Mouse (Mus musculus) heart, adult 2 months (tissue): ENCODE measurements around the gene Fermt2. TPM values are rescaled to one million over a fixed set of nuclear protein-coding genes. Genes with fewer than 3 reads are reported as not detected.

Experiments
- DNase-seq, 2 experiments: peaks; one replicate each; pipeline ENCODE4 v3.0.0; 2021
- H3K27ac ChIP-seq: fragments of 200-600 bp; 2 replicates; pipeline ENCODE4 v1.8.1; 2022
- H3K27me3 ChIP-seq: fragments of 200-500 bp; 2 replicates; pipeline ENCODE4 v1.6.1; 2012; ENCODE audit warnings: mild to moderate bottlenecking, low read length, inconsistent platforms, mixed read lengths; ENCODE audit not compliant: control insufficient read depth, insufficient read depth
- H3K36me3 ChIP-seq: fragments of 200-500 bp; 2 replicates; pipeline ENCODE4 v1.6.1; 2012; ENCODE audit warnings: low read length, inconsistent platforms; ENCODE audit not compliant: control insufficient read depth, insufficient read depth
- H3K4me1 ChIP-seq: fragments of 200-500 bp; 2 replicates; pipeline ENCODE4 v1.6.1; 2011; ENCODE audit warnings: low read length; ENCODE audit not compliant: control insufficient read depth, insufficient read depth
- H3K4me3 ChIP-seq: fragments of 200-600 bp; 2 replicates; pipeline ENCODE4 v1.8.1; 2022
- H3K79me2 ChIP-seq: fragments of 200-500 bp; replicated peaks from 2 replicates; pipeline ENCODE4 v1.6.1; 2012; ENCODE audit warnings: mild to moderate bottlenecking, inconsistent platforms, low read length, moderate library complexity, mixed read lengths; ENCODE audit not compliant: control insufficient read depth, insufficient read depth
- H3K9ac ChIP-seq: fragments of 200-500 bp; 2 replicates; pipeline ENCODE4 v1.6.1; 2012; ENCODE audit warnings: low read depth, mild to moderate bottlenecking, control low read depth, inconsistent platforms, low read length, mixed read lengths
- CTCF ChIP-seq: fragments of 200-600 bp; IDR thresholded peaks from 2 replicates; pipeline ENCODE4 v1.8.1; 2022; ENCODE audit warnings: antibody characterized with exemption, mild to moderate bottlenecking, moderate library complexity
- EP300 ChIP-seq: fragments of 200-500 bp; IDR thresholded peaks from 2 replicates; pipeline ENCODE4 v1.6.1; 2011; ENCODE audit warnings: low read depth, low read length, control low read depth; ENCODE audit not compliant: insufficient read depth
- POLR2A ChIP-seq: fragments of 200-500 bp; IDR thresholded peaks from 2 replicates; pipeline ENCODE4 v1.6.1; 2011; ENCODE audit warnings: mild to moderate bottlenecking, low read depth, low read length, control low read depth; ENCODE audit not compliant: insufficient read depth
- WGBS: fragments of 180-500 bp; shearing (Covaris S2); methylation state at CpG from one replicate; pipeline ENCODE4 v1.1.7; 2018; 5-methylcytosine and 5-hydroxymethylcytosine counted together
- intact Hi-C: fragments of 180-260 bp; cut with DNase I; formaldehyde crosslinking; loops from one replicate; pipeline ENCODE4 v1.15.1; 2025
- polyA plus RNA-seq: library from polyadenylated mRNA; depleted of rRNA; stranded (reverse); fragments of >200 nt; gene quantifications from 2 replicates; pipeline ENCODE4 v1.2.3, GENCODE M21; 2012
- total RNA-seq, 2 experiments: library from RNA; stranded (reverse); gene quantifications; 2 replicates each; pipeline ENCODE4 v1.2.3; 2021

Fermt2 gene
- total and polyA plus RNA-seq, 3 experiments, result 80.7 to 250 (median 230) TPM

DNA sequence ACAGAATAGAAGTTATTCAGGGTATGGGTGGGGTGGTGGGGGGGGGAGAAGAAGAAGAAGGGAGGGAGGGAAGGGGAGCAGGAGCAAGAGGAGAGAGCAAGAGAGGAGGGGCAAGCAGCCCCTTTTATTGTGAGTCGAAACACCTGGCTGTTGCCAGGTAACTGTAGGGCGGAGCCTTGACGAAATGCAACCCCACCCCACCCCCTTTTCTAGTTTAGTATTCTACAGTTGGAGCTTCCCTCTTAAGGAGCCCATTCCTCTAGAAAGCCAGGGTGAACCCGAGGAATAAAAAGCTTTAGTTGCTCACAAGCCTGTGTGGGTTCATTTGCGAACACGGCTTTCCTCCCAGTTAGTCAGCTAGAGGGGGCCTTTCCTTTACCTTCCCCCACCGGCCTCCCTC, 85.0 kb downstream of the Fermt2 start:
- DNase-seq, result no peak
- Histone ChIP-seq H3K4me3 (no peak overlapping the region), H3K27me3 (no peaks in the 10 kb centered on the region), H3K4me1 (peaks cover 8% of the 10 kb centered on the region), H3K9ac (no peak overlapping the region), H3K27ac (no peak overlapping the region), H3K79me2 (no peaks in the 10 kb centered on the region), H3K36me3 (0 out of 2 replicates have a peak, but pooled peaks cover 2% of the 10 kb centered on the region)
- intact Hi-C loops, result no loop called here
- TF ChIP-seq EP300 (no peak), CTCF (no peak), POLR2A (no peak)
- WGBS, result 86% methylated on average over 7 of the region's 7 CpGs

DNA sequence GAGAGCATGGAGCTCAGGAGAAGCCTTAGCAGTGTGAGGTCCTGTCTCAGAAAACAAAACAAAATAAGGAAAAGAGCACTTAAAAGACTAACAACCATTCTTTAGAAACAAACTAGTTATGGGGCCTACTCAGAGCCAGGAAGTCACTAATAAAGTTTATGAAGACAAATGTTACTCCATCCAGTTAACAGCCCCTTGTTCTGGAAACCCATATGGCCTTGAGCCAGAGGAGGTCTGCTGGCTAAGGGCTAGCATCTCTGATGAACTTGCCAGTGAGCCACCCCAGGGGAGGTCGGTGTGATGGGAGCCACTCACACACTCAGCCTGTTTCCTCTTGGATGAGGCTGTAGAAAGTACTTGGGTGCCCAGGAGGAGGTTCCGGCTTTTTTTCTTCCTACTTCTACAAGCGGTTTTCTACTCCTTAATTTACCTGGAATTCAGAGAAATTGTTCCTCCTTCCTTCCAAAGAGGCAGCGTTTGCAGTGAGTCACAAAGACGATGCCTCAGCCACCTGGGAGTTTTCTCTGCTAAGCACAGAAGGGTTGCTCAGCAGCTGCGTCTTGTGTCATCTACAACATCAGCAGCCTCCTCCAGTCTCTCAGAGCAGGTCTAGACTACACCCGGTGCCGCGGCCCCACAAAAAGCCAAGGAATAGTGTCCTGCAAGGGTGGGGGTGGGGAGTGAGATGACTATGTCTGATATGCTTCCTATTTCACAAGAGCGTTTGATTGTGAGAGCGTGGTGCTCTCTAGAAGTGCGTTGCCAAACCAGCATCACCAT, 86.9 kb downstream of the Fermt2 start:
- Histone ChIP-seq H3K9ac (no peak overlapping the region), H3K79me2 (no peaks in the 10 kb centered on the region), H3K36me3 (0 out of 2 replicates have a peak, but pooled peaks cover 2% of the 10 kb centered on the region), H3K27me3 (no peaks in the 10 kb centered on the region), H3K27ac (peak overlapping the region; percentile 17; the same call in 1 of the 2 replicates), H3K4me3 (no peak overlapping the region), H3K4me1 (peaks cover 10% of the 10 kb centered on the region)
- no peak for TF ChIP-seq EP300
- TF ChIP-seq CTCF, result no peak
- no peak for TF ChIP-seq POLR2A
- peak in 1 of 2 experiments; percentile 14 for DNase-seq
- WGBS, result 37% methylated on average over 12 of the region's 12 CpGs
- intact Hi-C loops, result no loop called here

DNA sequence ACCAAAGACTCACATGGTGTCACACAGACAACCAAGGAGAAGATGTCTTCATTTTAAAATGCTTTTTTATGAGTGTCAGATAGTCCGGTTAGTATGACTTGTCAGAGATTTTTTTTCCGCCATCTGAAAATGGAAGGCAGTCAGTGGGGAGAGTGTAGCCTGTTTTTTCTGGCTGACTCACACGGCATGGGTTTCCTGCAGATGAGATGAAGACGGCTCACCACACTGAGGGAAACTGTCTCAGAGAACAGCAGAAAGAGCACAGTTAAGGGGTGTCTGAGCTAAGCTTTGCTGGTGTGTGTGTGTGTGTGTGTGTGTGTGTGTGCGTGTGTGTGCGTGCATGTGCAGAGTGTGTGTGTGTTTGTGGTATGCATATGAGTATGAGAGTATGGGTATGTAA, 88.6 kb downstream of the Fermt2 start:
- H3K27ac ChIP-seq, result no peak overlapping the region
- no peaks in the 10 kb centered on the region for H3K27me3 ChIP-seq
- no peak overlapping the region for H3K9ac ChIP-seq
- 62% methylated on average over 6 of the region's 6 CpGs for WGBS
- no peaks in the 10 kb centered on the region for H3K79me2 ChIP-seq
- no peak overlapping the region for H3K4me3 ChIP-seq
- intact Hi-C loops, result no loop called here
- H3K4me1 ChIP-seq, result peaks cover 10% of the 10 kb centered on the region
- TF ChIP-seq EP300, result no peak
- no peak for TF ChIP-seq POLR2A
- no peak for TF ChIP-seq CTCF
- H3K36me3 ChIP-seq, result 0 out of 2 replicates have a peak, but pooled peaks cover 2% of the 10 kb centered on the region
- no peak for DNase-seq

DNA sequence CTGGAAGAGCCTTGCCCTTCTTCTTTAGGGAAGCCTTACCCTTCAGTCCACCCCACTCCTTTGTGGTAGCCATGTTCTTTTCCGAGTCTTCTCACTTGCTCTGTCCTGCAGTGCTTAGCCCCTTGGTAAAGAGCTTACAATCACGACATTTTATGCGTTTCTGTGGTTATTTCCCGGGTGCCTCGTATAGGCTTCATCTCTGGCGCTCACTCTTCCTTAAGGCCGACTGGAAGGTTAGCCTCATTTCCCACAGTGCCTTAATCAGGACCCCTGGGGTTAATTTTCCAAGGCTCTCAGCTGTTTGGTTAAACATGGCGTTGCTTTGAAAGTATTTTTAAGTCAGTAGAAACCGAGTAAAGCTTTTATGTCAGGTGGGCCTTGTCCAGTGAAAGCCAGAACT, 90.5 kb downstream of the Fermt2 start:
- WGBS, result 89% methylated on average over 9 of the region's 9 CpGs
- DNase-seq, result no peak
- Histone ChIP-seq H3K36me3 (no peaks in the 10 kb centered on the region), H3K9ac (no peak overlapping the region), H3K4me3 (no peak overlapping the region), H3K27ac (no peak overlapping the region), H3K4me1 (peaks cover 6% of the 10 kb centered on the region), H3K27me3 (no peaks in the 10 kb centered on the region), H3K79me2 (no peaks in the 10 kb centered on the region)
- no peak for TF ChIP-seq EP300
- TF ChIP-seq CTCF, result no peak
- TF ChIP-seq POLR2A, result no peak
- intact Hi-C loops, result no loop called here

GRCm38 (mm10) chr14:45438931-45439275, 91.0 kb downstream of the Fermt2 start:
- Histone ChIP-seq H3K27me3 (no peaks in the 10 kb centered on the region), H3K36me3 (no peaks in the 10 kb centered on the region), H3K27ac (no peak overlapping the region), H3K79me2 (no peaks in the 10 kb centered on the region), H3K4me3 (no peak overlapping the region), H3K9ac (no peak overlapping the region), H3K4me1 (peaks cover 6% of the 10 kb centered on the region)
- WGBS, result 87% methylated on average over 2 of the region's 2 CpGs
- intact Hi-C loops, result no loop called here
- no peak for TF ChIP-seq EP300
- no peak for TF ChIP-seq CTCF
- TF ChIP-seq POLR2A, result no peak
- no peak for DNase-seq

DNA sequence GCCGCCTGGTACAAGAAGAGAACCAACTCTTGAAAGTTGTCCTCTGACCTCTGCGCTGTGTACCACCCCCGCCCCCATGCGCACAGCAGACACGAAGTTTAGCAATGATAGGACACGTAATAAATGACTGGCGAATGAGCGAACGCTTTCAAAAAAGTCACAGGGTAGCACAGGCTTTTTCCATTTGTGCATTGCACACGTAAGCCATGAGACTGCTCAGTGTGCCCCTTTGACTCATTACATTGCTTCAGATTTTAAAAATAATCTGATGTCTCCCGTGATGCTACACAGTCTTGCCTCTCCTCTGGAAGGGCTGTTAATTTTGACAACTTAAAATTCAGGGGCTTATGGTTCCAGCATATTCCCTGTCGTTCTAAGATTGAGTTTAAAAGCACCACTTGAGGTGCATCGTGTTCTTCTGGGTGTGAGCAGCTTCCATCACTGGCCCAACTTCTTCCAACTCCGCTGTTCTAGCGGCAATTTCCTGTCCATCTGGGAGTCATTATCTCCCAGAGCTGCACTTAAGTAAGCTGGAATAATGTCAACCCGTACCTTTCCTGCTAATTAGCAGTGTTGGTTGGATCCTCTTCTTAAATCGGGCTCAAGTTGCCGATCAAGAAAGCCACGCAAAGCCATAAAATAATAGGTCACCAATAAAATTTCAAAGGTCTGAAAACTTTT, 91.5 kb downstream of the Fermt2 start:
- no peaks in the 10 kb centered on the region for H3K36me3 ChIP-seq
- H3K79me2 ChIP-seq, result no peaks in the 10 kb centered on the region
- H3K4me1 ChIP-seq, result peaks cover 6% of the 10 kb centered on the region
- 68% methylated on average over 19 of the region's 19 CpGs for WGBS
- DNase-seq, result no peak
- no peaks in the 10 kb centered on the region for H3K27me3 ChIP-seq
- H3K27ac ChIP-seq, result no peak overlapping the region
- H3K4me3 ChIP-seq, result no peak overlapping the region
- no peak for TF ChIP-seq EP300
- TF ChIP-seq CTCF, result no peak
- no peak for TF ChIP-seq POLR2A
- intact Hi-C loops, result no loop called here
- H3K9ac ChIP-seq, result no peak overlapping the region; the same call in 1 of the 2 replicates
